Mouse (Mus musculus): Measurements from ENCODE around the gene Htr2b.

DNA sequence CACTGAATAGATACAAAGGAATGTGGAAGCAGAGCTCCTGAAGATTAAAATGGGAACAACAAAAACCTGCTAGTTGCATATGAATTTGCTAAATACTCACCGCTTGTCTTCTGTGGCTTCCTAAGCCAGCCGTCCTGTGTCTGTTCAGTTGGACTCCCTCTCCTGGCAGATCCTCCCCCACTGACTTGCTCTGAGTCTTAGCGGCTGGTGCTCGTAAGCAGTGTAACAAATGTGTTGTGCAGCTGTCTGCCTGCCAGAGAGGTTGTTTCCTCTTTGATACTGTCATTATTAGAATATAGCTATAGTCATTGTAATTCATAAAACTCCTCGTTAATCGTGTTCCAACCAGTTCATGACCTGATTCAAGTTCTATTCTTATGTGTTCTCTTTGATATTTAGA is at the start of gene Htr2b:
- TF ChIP-seq POLR2A (IDR thresholded peaks at IDR 0.05; ENCODE audit: control insufficient read depth, extremely low read depth, insufficient read depth, low read length, poor library complexity) (no peak), CTCF (IDR thresholded peaks at IDR 0.05; ENCODE audit: borderline replicate concordance, control insufficient read depth, extremely low read depth, insufficient read depth, low read length, poor library complexity) (no peak)

Data from thymus, adult 2 months (tissue).